Mouse (Mus musculus) adrenal gland, postnatal 25 days (tissue): ENCODE results near the gene Mdfic. TPM values are rescaled to one million over a fixed set of nuclear protein-coding genes. Genes with fewer than 3 reads are reported as not detected.

ENCODE experiments used
- DNase-seq: peaks from one replicate; pipeline ENCODE4 v3.0.0; 2021; ENCODE audit warnings: mixed read lengths
- total RNA-seq: library from RNA; stranded (reverse); gene quantifications from 2 replicates; pipeline ENCODE4 v1.2.3, GENCODE M21; 2021

Mdfic gene
- total RNA-seq, 1 experiment from 2014 or later: 66.6 TPM

DNA sequence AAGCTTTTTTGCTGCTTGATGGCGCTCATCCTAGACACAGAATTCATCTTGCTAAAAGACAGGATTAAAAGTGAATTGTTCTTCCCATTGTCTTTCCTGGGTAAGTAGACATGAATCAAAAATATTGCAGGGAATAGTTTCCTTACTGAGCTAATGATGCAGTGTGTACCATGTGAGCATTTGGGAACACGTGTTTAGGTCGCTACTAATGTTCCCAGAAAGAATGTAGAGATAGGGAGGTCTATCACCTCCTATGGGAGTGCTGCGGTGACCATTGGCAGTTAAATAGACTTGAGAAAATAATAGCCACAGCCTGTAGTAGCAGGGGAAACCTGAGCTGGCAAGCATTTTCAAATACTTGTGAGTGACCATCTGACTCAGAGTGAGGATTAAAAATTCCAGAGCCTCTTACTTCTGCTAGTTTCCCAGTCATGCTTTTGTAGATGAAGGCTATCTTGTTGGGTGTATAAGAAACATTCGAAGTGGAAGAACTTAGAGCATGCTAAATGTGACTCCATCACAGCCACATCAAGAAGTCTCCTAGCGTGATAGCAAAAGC is 22.2 kb downstream of the Mdfic start:
- DNase-seq: no peak

- no peak for DNase-seq
These were observed 22.9 kb downstream of the Mdfic start for GRCm38 (mm10) chr6:15743291-15743792.

GRCm38 (mm10) chr6:15743793-15744192 is 23.3 kb downstream of the Mdfic start:
- DNase-seq: no peak

- no peak for DNase-seq
These were observed 24.9 kb downstream of the Mdfic start for GRCm38 (mm10) chr6:15745313-15745712.

DNA sequence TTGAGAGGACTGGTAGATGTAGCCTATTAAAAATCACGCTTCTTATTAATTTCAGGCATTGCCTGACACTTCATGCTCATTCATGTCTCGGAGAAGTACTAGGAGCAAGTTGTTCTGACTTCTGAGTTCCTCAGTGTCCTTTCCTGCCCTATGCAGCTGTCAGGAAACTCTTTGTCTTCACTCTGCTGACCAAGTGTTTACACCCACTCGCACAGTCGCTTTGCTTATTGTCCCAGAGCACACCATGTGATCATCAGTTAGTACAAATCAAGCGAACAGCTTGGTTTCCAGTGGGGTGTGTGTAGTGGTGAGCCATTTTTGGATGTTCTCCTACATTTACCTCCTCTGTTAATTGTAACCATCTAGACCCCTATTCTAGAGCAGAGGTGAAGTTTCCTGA is 25.4 kb downstream of the Mdfic start:
- no peak for DNase-seq

DNA sequence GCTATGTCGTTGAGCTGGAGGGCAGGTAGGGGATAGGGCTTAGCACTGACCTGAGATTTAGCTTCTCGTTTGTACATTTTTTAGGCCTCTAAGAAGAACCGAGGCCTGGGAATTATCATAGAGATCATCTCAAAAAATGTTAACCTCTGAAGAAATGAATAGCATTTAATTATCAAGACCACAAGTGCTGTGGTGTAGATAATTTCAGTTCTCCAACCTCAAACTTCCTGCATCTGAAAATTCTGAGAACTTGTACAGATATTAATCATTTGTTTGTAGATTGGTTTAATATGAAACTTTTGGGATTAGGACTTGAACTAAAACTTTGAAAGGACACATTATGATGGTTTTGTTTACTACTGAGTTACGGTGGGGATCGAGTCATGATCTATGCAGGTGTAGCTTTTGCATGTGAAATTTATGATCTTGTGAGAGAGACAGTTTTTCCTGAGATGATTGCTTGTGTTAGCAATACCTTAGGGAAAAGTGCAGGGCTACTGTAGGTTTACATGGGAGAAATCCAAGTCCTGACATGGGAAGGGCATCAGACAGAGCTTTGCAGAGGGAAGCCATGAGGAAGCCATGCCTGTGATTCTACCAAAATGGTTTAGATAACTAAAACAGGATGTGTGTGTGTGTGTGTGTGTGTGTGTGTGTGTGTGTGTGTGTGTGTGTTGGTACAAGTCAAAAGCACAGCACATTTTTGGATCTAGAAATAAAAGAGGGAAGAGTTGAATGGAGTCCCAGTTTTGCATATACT is 27.1 kb downstream of the Mdfic start:
- DNase-seq: no peak

DNA sequence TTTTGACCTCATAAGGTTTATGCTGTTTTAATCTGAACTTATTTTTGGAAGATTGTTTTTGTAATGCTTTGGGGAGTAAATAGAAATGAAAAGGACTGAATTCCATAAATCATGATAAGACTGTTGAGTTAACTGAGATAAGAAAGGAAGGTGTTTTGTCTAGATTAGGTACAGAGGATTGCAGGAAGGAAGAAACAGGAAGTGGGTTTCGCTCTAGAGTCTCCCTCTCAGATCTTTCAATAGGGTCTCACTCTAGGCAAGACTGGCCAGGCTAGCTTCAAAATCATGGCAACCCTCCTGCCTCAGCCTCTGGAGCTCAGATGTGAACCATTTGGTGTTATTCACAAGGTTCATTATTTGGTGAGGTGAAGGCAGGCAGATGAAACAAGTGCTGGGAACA is 27.8 kb downstream of the Mdfic start:
- no peak for DNase-seq

- DNase-seq: no peak
These were observed 28.5 kb downstream of the Mdfic start for GRCm38 (mm10) chr6:15748943-15749342.

- no peak for DNase-seq
These were observed 29.6 kb downstream of the Mdfic start for GRCm38 (mm10) chr6:15750101-15750500.

GRCm38 (mm10) chr6:15751375-15751774 is 30.9 kb downstream of the Mdfic start:
- no peak for DNase-seq

GRCm38 (mm10) chr6:15752160-15752559 is 31.7 kb downstream of the Mdfic start:
- no peak for DNase-seq

DNA sequence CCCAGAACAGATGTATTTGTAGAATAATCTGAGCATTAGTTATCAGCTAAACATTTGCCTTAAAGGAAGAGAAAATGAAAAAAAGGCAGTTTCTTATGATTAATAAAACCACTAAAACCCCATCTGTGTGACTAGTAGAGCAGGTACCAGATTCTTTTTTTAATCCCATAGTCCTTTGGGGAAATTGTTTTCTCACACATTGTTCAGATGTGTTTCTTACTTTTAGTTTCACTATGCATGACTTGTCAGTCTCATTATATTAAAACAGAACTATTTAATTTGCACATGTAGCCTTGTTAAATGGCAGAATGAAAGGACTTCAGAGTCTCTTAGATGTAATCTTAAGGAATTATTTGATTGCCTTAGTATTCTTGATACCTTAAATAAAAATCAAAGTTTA is 32.7 kb downstream of the Mdfic start:
- no peak for DNase-seq

DNA sequence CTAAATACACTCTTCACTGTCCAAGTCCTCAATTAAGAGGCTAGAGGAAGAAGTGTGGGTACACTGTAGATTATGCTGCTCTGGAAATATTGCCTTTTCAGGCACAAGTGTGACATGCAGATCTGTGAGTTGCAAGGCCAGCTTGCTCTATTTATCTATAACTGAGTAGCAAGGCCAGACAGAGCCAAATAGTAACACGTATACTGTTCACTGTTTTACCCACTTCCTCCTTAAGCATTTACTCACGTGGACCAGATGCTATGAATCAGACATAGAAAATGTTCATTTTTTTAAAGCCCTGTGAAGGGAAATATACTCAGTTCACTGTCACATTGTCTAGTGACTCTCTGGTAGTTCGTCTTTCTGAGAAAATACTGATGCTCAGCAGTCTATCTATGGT is 37.9 kb downstream of the Mdfic start:
- DNase-seq: no peak

DNA sequence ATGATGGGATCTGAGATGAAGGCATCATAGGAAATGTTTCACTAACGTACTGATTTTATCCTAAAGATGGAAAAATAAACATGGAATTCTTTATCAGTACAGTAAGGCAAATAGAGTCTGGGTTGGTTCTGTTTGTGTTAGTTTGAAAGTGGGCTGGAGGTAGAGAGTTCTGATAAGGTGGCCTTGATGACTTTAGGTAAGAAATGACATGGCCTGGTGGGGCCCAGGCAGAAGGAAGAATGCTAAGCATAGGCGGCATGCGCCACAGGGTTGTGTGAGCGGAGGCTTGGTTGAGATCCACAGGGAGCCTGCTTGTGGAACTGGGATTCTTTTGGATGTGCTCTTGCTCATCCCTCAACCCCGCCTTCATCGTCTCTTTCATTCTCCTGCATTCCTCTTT is 40.3 kb downstream of the Mdfic start:
- no peak for DNase-seq

DNA sequence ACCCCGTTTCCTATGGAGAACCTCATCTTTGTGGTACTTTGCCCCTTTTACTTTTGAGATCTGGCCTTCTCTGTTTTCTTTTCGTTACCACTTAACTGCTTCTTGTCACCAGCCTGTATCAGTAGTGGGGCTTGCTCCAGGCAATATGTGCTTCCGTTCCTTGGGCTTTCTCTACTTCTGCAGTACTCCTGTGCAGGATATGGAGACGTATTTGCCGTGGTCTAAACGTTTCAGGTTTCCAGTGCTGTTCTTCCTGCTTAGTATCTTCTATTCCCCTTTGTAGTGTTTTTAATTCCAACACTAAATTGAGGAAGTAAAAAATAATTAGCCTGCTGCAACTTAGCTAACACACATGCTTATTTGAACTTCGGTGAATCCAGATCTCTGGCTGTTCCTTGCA is 43.6 kb downstream of the Mdfic start:
- no peak for DNase-seq

DNA sequence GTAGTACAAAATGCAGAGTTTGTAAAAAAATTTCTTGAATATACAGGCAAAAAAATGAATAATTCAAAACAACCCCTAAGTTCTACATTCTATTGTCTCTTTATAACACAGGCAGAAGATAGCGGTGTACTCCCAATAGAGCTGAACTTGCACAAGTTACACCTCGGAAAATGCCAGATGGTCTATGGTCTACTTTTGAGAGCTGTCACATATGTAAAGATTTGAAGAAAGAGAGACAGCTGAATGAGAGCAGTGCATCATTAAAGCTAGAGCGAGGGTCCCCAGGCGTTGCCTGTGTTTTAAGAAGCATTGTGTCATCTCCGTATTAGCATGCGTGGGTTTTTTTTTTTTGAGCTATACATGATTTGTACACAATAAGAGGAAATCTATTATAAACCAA is 47.0 kb downstream of the Mdfic start:
- no peak for DNase-seq

- no peak for DNase-seq
These were observed 49.7 kb downstream of the Mdfic start for GRCm38 (mm10) chr6:15770128-15770527.

DNA sequence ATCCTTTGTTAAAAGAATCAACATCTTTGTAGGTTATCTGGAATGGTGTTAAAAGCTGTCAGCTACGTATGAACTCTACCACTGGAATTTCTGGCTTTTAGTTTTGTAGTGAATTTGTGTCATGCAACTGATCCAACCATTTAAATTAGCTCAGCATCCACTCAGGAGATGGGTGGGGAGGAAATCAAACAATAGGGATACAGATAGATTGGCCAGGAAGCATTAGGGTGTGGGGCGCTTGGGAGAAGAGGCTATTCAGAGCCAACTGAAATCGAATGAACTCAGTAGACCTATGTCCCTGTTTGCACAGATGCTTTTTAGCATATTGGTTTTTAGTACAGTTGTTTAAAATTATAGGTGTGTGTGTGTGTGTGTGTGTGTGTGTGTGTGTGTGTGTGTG is 56.6 kb downstream of the Mdfic start:
- DNase-seq: no peak

GRCm38 (mm10) chr6:15780127-15780526 is 59.7 kb downstream of the Mdfic start:
- no peak for DNase-seq

DNA sequence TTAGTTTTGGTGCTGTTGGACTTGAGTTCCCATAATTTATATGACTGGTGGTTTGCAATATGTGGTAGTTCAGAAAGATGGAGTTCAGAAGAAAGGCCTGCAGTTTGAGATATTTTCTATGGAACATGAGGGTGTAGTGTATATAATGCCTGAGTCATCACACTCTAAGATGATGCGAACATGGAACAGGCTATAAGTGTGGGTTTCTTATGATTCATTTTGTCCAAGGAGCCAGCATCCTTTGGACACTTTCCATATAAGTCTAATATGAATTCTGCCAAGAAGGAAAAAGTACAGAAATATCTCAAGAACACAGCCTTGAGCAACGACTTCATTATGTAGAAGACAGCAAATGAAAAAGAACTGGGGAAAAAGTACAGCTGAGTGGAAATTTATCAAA is 60.2 kb downstream of the Mdfic start:
- DNase-seq: no peak

- peak; percentile 83 for DNase-seq
These were observed 69.4 kb downstream of the Mdfic start for GRCm38 (mm10) chr6:15789523-15790500.

- DNase-seq: peak; percentile 18
These were observed 72.5 kb downstream of the Mdfic start for GRCm38 (mm10) chr6:15792680-15793601.
